Mouse (Mus musculus) heart, adult 2 months (tissue): ENCODE results near the gene Itga4. TPM values are rescaled to one million over a fixed set of nuclear protein-coding genes. Genes with fewer than 3 reads are reported as not detected.

Experiments used
- DNase-seq, 2 experiments: peaks; one replicate each; pipeline ENCODE4 v3.0.0; 2021
- H3K27ac ChIP-seq: fragments of 200-600 bp; 2 replicates; pipeline ENCODE4 v1.8.1; 2022
- H3K27me3 ChIP-seq: fragments of 200-500 bp; 2 replicates; pipeline ENCODE4 v1.6.1; 2012; ENCODE audit warnings: mild to moderate bottlenecking, low read length, inconsistent platforms, mixed read lengths; ENCODE audit not compliant: control insufficient read depth, insufficient read depth
- H3K36me3 ChIP-seq: fragments of 200-500 bp; 2 replicates; pipeline ENCODE4 v1.6.1; 2012; ENCODE audit warnings: low read length, inconsistent platforms; ENCODE audit not compliant: control insufficient read depth, insufficient read depth
- H3K4me1 ChIP-seq: fragments of 200-500 bp; 2 replicates; pipeline ENCODE4 v1.6.1; 2011; ENCODE audit warnings: low read length; ENCODE audit not compliant: control insufficient read depth, insufficient read depth
- H3K4me3 ChIP-seq: fragments of 200-600 bp; 2 replicates; pipeline ENCODE4 v1.8.1; 2022
- H3K79me2 ChIP-seq: fragments of 200-500 bp; replicated peaks from 2 replicates; pipeline ENCODE4 v1.6.1; 2012; ENCODE audit warnings: mild to moderate bottlenecking, inconsistent platforms, low read length, moderate library complexity, mixed read lengths; ENCODE audit not compliant: control insufficient read depth, insufficient read depth
- H3K9ac ChIP-seq: fragments of 200-500 bp; 2 replicates; pipeline ENCODE4 v1.6.1; 2012; ENCODE audit warnings: low read depth, mild to moderate bottlenecking, control low read depth, inconsistent platforms, low read length, mixed read lengths
- CTCF ChIP-seq: fragments of 200-600 bp; IDR thresholded peaks from 2 replicates; pipeline ENCODE4 v1.8.1; 2022; ENCODE audit warnings: antibody characterized with exemption, mild to moderate bottlenecking, moderate library complexity
- EP300 ChIP-seq: fragments of 200-500 bp; IDR thresholded peaks from 2 replicates; pipeline ENCODE4 v1.6.1; 2011; ENCODE audit warnings: low read depth, low read length, control low read depth; ENCODE audit not compliant: insufficient read depth
- POLR2A ChIP-seq: fragments of 200-500 bp; IDR thresholded peaks from 2 replicates; pipeline ENCODE4 v1.6.1; 2011; ENCODE audit warnings: mild to moderate bottlenecking, low read depth, low read length, control low read depth; ENCODE audit not compliant: insufficient read depth
- WGBS: fragments of 180-500 bp; shearing (Covaris S2); methylation state at CpG from one replicate; pipeline ENCODE4 v1.1.7; 2018; 5-methylcytosine and 5-hydroxymethylcytosine counted together
- intact Hi-C: fragments of 180-260 bp; cut with DNase I; formaldehyde crosslinking; loops from one replicate; pipeline ENCODE4 v1.15.1; 2025
- polyA plus RNA-seq: library from polyadenylated mRNA; depleted of rRNA; stranded (reverse); fragments of >200 nt; gene quantifications from 2 replicates; pipeline ENCODE4 v1.2.3, GENCODE M21; 2012; rRNA removed
- total RNA-seq, 2 experiments: library from RNA; stranded (reverse); gene quantifications; 2 replicates each; pipeline ENCODE4 v1.2.3; 2021

Itga4 gene
- total and polyA plus RNA-seq, 3 experiments = 1.7 to 2.7 (median 1.8) TPM

- Histone ChIP-seq H3K4me1 (no peaks in the 10 kb centered on the region; the same call in 1 of the 2 replicates), H3K27ac (no peak overlapping the region), H3K79me2 (no peaks in the 10 kb centered on the region), H3K9ac (no peak overlapping the region), H3K27me3 (no peaks in the 10 kb centered on the region), H3K4me3 (no peak overlapping the region), H3K36me3 (no peaks in the 10 kb centered on the region)
- TF ChIP-seq POLR2A (no peak), CTCF (no peak), EP300 (no peak)
- intact Hi-C loops = loop anchor here (2.0 to 5.0 kb wide), 3 partner anchors 126 to 403 kb away; no protein-coding TSS in a partner anchor
- no peak for DNase-seq
- 87% methylated on average over 7 of the region's 7 CpGs for WGBS
These were observed 116.3 kb downstream of the Itga4 start for GRCm38 (mm10) chr2:79371326-79372153.

GRCm38 (mm10) chr2:79372154-79372467 lies 116.9 kb downstream of the Itga4 start:
- TF ChIP-seq POLR2A = no peak
- TF ChIP-seq EP300 = no peak
- TF ChIP-seq CTCF = no peak
- Histone ChIP-seq H3K27me3 (no peaks in the 10 kb centered on the region), H3K36me3 (no peaks in the 10 kb centered on the region), H3K27ac (no peak overlapping the region), H3K9ac (no peak overlapping the region), H3K4me3 (no peak overlapping the region), H3K79me2 (no peaks in the 10 kb centered on the region), H3K4me1 (no peaks in the 10 kb centered on the region; the same call in 1 of the 2 replicates)
- no peak for DNase-seq
- intact Hi-C loops = loop anchor here (2.0 to 5.0 kb wide), 3 partner anchors 125 to 403 kb away; no protein-coding TSS in a partner anchor
- 65% methylated on average over 2 of the region's 2 CpGs for WGBS

GRCm38 (mm10) chr2:79372486-79373200 lies 117.4 kb downstream of the Itga4 start:
- 39% methylated on average over 6 of the region's 6 CpGs for WGBS
- no peaks in the 10 kb centered on the region for H3K27me3 ChIP-seq
- H3K9ac ChIP-seq = no peak overlapping the region
- no peaks in the 10 kb centered on the region; the same call in 1 of the 2 replicates for H3K4me1 ChIP-seq
- intact Hi-C loops = loop anchor here (2.0 to 5.0 kb wide), 3 partner anchors 125 to 402 kb away; no protein-coding TSS in a partner anchor
- no peaks in the 10 kb centered on the region for H3K79me2 ChIP-seq
- no peak for TF ChIP-seq POLR2A
- peak; percentile 58 for TF ChIP-seq CTCF
- no peak for TF ChIP-seq EP300
- DNase-seq = peak; percentile 12 to 28
- no peak overlapping the region for H3K27ac ChIP-seq
- H3K4me3 ChIP-seq = no peak overlapping the region
- no peaks in the 10 kb centered on the region for H3K36me3 ChIP-seq

- Histone ChIP-seq H3K9ac (no peak overlapping the region), H3K27me3 (no peaks in the 10 kb centered on the region), H3K36me3 (no peaks in the 10 kb centered on the region), H3K4me3 (no peak overlapping the region), H3K79me2 (no peaks in the 10 kb centered on the region), H3K4me1 (no peaks in the 10 kb centered on the region), H3K27ac (no peak overlapping the region)
- 81% methylated on average over 8 of the region's 8 CpGs for WGBS
- intact Hi-C loops = no loop called here
- DNase-seq = no peak
- TF ChIP-seq EP300 (no peak), CTCF (no peak), POLR2A (no peak)
These were observed 123.3 kb downstream of the Itga4 start for GRCm38 (mm10) chr2:79378346-79379086.

- H3K9ac ChIP-seq = no peak overlapping the region
- no peak overlapping the region for H3K4me3 ChIP-seq
- no peaks in the 10 kb centered on the region for H3K27me3 ChIP-seq
- no peak for DNase-seq
- H3K36me3 ChIP-seq = no peaks in the 10 kb centered on the region
- intact Hi-C loops = no loop called here
- no peak overlapping the region for H3K27ac ChIP-seq
- H3K4me1 ChIP-seq = no peaks in the 10 kb centered on the region
- H3K79me2 ChIP-seq = no peaks in the 10 kb centered on the region
- TF ChIP-seq EP300 (no peak), POLR2A (no peak), CTCF (no peak)
- 60% methylated on average over 12 of the region's 12 CpGs for WGBS
These were observed 124.1 kb downstream of the Itga4 start for GRCm38 (mm10) chr2:79379087-79380041.

Other genes with a start within 250 kb of the Itga4 start
- not detected for gene Neurod1, start 201.3 kb downstream of the Itga4 start, total RNA-seq
- not detected in 2 replicates for gene Neurod1, start 201.3 kb downstream of the Itga4 start, polyA plus RNA-seq
- gene Cerkl, start 201.4 kb downstream of the Itga4 start, total RNA-seq = under 1 TPM; 0.73 to 0.82 TPM
- 0.47 and 1.5 TPM in 2 replicates for gene Cerkl, start 201.4 kb downstream of the Itga4 start, polyA plus RNA-seq